21 mouse cellular contexts compared by ENCODE assay signal in genomic region chr2:18911251-18911934, GRCm38 (mm10).
"Had no signal": no experiment of that assay in that cellular context is flagged by ENCODE, and none has a peak within 500 bp of the region (broad histone marks: within the 10 kb centered on the region; RNA-seq: fewer than 3 reads in every experiment).

No protein-coding gene starts in this region.

- H3K27ac ChIP-seq: intestine, embryonic 15.5 days; kidney, embryonic 15.5 days; left cerebral cortex, adult 2 months; limb, embryonic 13.5 days; liver, embryonic 12.5 days; liver, embryonic 15.5 days; lung, embryonic 15.5 days; neural tube, embryonic 12.5 days; neural tube, embryonic 15.5 days; stomach, postnatal 0 days had no signal

- DNase-seq: kidney, adult 11 months; kidney, adult 8-10 months; kidney, postnatal 10 days; kidney, postnatal 36 days; liver; lung, adult 18-20 months; lung, postnatal 10 days; lung, postnatal 36 days; midbrain, embryonic 14.5 days; thymus, postnatal 36 days had no signal

- H3K4me3 ChIP-seq: intestine, embryonic 15.5 days; kidney, embryonic 15.5 days; left cerebral cortex, adult 2 months; limb, embryonic 10.5 days; limb, embryonic 13.5 days; liver, embryonic 12.5 days; liver, embryonic 15.5 days; lung, embryonic 15.5 days; neural tube, embryonic 12.5 days; neural tube, embryonic 15.5 days had no signal
